Mouse (Mus musculus): ENCODE results near the gene 1700030J22Rik. TPM values are rescaled to one million over a fixed set of nuclear protein-coding genes. Genes with fewer than 3 reads are reported as not detected.

The 1700030J22Rik gene
- polyA plus RNA-seq, 2 experiments = 0.20 to 0.25 TPM

DNA sequence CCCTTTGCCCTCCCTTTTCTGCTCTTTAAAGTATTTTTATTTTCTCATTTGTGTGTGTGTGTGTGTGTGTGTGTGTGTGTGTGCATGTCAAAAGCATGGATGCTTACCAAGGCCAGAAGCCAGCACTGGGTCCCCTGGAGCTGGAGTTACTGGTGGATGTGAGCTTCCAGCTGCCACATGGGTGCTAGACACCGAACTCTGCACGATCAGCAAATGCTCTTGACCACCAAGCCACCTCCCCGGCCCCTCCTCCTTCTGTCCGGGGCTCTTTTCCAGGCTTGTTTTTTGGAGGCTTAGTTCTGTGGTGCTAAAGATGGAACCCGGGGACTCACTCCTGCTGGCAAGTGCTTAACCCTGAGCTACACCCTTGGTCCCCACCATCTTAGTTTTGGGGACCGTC lies 31.9 kb downstream of the 1700030J22Rik start:
- Histone ChIP-seq H3K36me3 (replicated peaks; ENCODE audit: control insufficient read depth, insufficient read depth, low read depth) (no peaks in the 10 kb centered on the region), H3K27me3 (ENCODE audit: control insufficient read depth, insufficient read depth, low read length) (no peaks in the 10 kb centered on the region), H3K9ac (replicated peaks) (peak overlapping the region; percentile 43), H3K27ac (peak overlapping the region; percentile 74), H3K4me2 (ENCODE audit: low read depth) (peak overlapping the region; percentile 73), H3K4me3 (ENCODE audit: insufficient read depth in 1 of 2, low read depth in 2 of 2, low read length in 2 of 2) (peak overlapping the region; percentile 42 to 55; a peak in 3 of 4 replicates), H3K4me1 (replicated peaks; ENCODE audit: control insufficient read depth in 2 of 2, insufficient read depth in 2 of 2, low read length in 1 of 2) (peaks cover 36 to 46% of the 10 kb centered on the region in 2 experiments), H3K9me3 (ENCODE audit: control insufficient read depth, low read length) (no peaks in the 10 kb centered on the region)
- ATAC-seq (ENCODE audit: insufficient read depth) (no peak), DNase-seq (ENCODE audit: low read depth in 3 of 3, low spot score in 3 of 3) (no peak)
- 52% methylated on average over 6 of the region's 6 CpGs for WGBS (ENCODE audit: insufficient replicate concordance)
- TF ChIP-seq EP300 (IDR thresholded peaks at IDR 0.05; ENCODE audit: low read depth) = no peak
- no peak for TF ChIP-seq CTCF (IDR thresholded peaks at IDR 0.05; ENCODE audit: low read depth)

DNA sequence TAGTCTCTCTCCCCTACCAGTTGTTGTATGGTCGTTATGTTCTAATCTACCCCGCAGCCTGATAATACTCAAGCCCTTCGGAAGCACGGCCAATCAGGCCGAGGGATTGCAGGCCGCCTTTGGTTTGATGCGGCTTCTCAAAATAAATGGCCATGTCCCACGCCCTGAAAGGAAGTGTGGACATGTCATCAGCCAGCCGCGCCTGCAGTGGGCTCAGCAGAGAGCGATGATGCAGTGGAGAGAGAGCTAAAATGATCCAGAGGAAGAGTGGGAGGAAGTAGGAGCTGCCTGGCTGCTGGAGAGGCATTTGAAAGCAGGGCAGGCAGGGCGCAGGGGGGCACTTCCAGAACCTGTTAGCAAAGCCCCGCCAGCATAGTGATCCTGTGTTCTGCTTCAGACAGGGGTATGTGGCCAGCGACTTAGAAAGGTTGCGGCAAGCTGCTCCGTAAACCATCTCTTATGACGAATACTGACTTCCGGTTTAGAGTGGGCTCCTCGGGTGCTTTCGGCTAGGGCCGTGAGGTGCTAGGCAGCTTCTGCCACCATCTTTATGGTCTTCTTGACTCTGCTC lies 32.4 kb downstream of the 1700030J22Rik start:
- 24% methylated on average over 21 of the region's 21 CpGs for WGBS (ENCODE audit: insufficient replicate concordance)
- H3K4me1 ChIP-seq (replicated peaks; ENCODE audit: control insufficient read depth in 2 of 2, insufficient read depth in 2 of 2, low read length in 1 of 2) = peaks cover 36 to 46% of the 10 kb centered on the region in 2 experiments

GRCm38 (mm10) chr8:116945169-116945910 lies 33.4 kb downstream of the 1700030J22Rik start:
- Histone ChIP-seq H3K36me3 (replicated peaks; ENCODE audit: control insufficient read depth, insufficient read depth, low read depth) (no peaks in the 10 kb centered on the region), H3K9ac (replicated peaks) (0 out of 2 replicates have a peak overlapping the region, but pooled peaks have one; percentile 32), H3K9me3 (ENCODE audit: control insufficient read depth, low read length) (no peaks in the 10 kb centered on the region), H3K4me3 (ENCODE audit: insufficient read depth in 1 of 2, low read depth in 2 of 2, low read length in 2 of 2) (peak overlapping the region in 1 of 2 experiments; percentile 6; a peak in 1 of 4 replicates), H3K27me3 (ENCODE audit: control insufficient read depth, insufficient read depth, low read length) (no peaks in the 10 kb centered on the region), H3K27ac (peak overlapping the region; percentile 74), H3K4me1 (replicated peaks; ENCODE audit: control insufficient read depth in 2 of 2, insufficient read depth in 2 of 2, low read length in 1 of 2) (peaks cover 36 to 46% of the 10 kb centered on the region in 2 experiments), H3K4me2 (ENCODE audit: low read depth) (peak overlapping the region; percentile 73)
- ATAC-seq (ENCODE audit: insufficient read depth) = peak; percentile 64
- WGBS (ENCODE audit: insufficient replicate concordance) = 33% methylated on average over 9 of the region's 9 CpGs
- DNase-seq (ENCODE audit: low read depth in 3 of 3, low spot score in 3 of 3) = peak; percentile 63 to 68 (median 63)
- TF ChIP-seq CTCF (IDR thresholded peaks at IDR 0.05; ENCODE audit: low read depth) (no peak), EP300 (IDR thresholded peaks at IDR 0.05; ENCODE audit: low read depth) (peak; percentile 85)

More for the DNA sequence above, 32.4 kb downstream of the 1700030J22Rik start:
- H3K9ac ChIP-seq (replicated peaks) = peak overlapping the region; percentile 43
- no peaks in the 10 kb centered on the region for H3K36me3 ChIP-seq (replicated peaks; ENCODE audit: control insufficient read depth, insufficient read depth, low read depth)
- no peaks in the 10 kb centered on the region for H3K27me3 ChIP-seq (ENCODE audit: control insufficient read depth, insufficient read depth, low read length)
- H3K9me3 ChIP-seq (ENCODE audit: control insufficient read depth, low read length) = no peaks in the 10 kb centered on the region
- H3K4me2 ChIP-seq (ENCODE audit: low read depth) = peak overlapping the region; percentile 73
- DNase-seq (ENCODE audit: low read depth in 3 of 3, low spot score in 3 of 3) = no peak
- peak overlapping the region; percentile 74 for H3K27ac ChIP-seq
- peak overlapping the region; percentile 42 to 55 for H3K4me3 ChIP-seq (ENCODE audit: insufficient read depth in 1 of 2, low read depth in 2 of 2, low read length in 2 of 2)
- TF ChIP-seq CTCF (IDR thresholded peaks at IDR 0.05; ENCODE audit: low read depth) (no peak), EP300 (IDR thresholded peaks at IDR 0.05; ENCODE audit: low read depth) (no peak)
- no peak for ATAC-seq (ENCODE audit: insufficient read depth)

GRCm38 (mm10) chr8:116944385-116944696 lies 34.4 kb downstream of the 1700030J22Rik start:
- Histone ChIP-seq H3K27ac (no peak overlapping the region), H3K4me3 (ENCODE audit: insufficient read depth in 1 of 2, low read depth in 2 of 2, low read length in 2 of 2) (peak overlapping the region; percentile 73 to 80), H3K4me2 (ENCODE audit: low read depth) (peak overlapping the region; percentile 73), H3K36me3 (replicated peaks; ENCODE audit: control insufficient read depth, insufficient read depth, low read depth) (no peaks in the 10 kb centered on the region), H3K27me3 (ENCODE audit: control insufficient read depth, insufficient read depth, low read length) (no peaks in the 10 kb centered on the region), H3K9me3 (ENCODE audit: control insufficient read depth, low read length) (no peaks in the 10 kb centered on the region), H3K9ac (replicated peaks) (peak overlapping the region; percentile 77; the same call in 1 of the 2 replicates), H3K4me1 (replicated peaks; ENCODE audit: control insufficient read depth in 2 of 2, insufficient read depth in 2 of 2, low read length in 1 of 2) (peaks cover 36 to 46% of the 10 kb centered on the region in 2 experiments)
- 5% methylated on average over 4 of the region's 4 CpGs for WGBS (ENCODE audit: insufficient replicate concordance)
- ATAC-seq (ENCODE audit: insufficient read depth) (no peak), DNase-seq (ENCODE audit: low read depth in 3 of 3, low spot score in 3 of 3) (no peak)
- no peak for TF ChIP-seq EP300 (IDR thresholded peaks at IDR 0.05; ENCODE audit: low read depth)
- no peak for TF ChIP-seq CTCF (IDR thresholded peaks at IDR 0.05; ENCODE audit: low read depth)
